Mouse (Mus musculus) cortical plate, adult 2 months (tissue): ENCODE results near the gene E2f8.

Source experiments
- CTCF ChIP-seq: fragments of 200-500 bp; IDR thresholded peaks from 2 replicates; pipeline ENCODE4 v1.5.1; 2011; ENCODE audit warnings: mild to moderate bottlenecking, control low read depth, low read length; ENCODE audit not compliant: insufficient read depth; ENCODE audit errors: extremely low read depth
- POLR2A ChIP-seq: fragments of 200-500 bp; IDR thresholded peaks from 2 replicates; pipeline ENCODE4 v1.6.1; 2011; ENCODE audit warnings: mild to moderate bottlenecking, low read length, control low read depth; ENCODE audit not compliant: insufficient read depth; ENCODE audit errors: extremely low read depth

DNA sequence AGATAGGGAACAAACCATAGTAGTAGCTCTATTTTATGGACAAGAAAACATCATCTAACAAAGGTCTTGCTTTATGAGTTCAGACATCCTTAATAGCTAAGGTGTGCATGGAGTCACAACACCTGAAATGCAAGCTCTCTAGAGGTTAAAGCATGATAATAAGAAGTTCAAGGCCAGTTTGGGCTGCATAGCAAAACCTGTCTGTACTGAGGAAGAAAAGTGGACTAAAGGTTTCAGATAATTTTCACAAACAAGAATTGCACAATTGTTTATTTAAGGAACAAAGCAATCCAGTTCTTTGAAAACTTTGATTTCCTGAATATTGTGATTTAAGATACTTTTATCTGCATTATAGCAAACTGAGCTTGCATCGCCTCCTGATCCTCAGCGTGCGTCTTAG, 57.8 kb downstream of the E2f8 start:
- TF ChIP-seq CTCF, result no peak
- TF ChIP-seq POLR2A, result no peak
